Mouse (Mus musculus) liver, adult 2 months (tissue): Measurements from ENCODE around the gene Gm49673.
"Not testable (repeated sequence)": the region's sequence is repeated elsewhere in the genome, so short reads cannot be mapped to it uniquely, and the experiment has no call there.

Experiments used
- CTCF ChIP-seq: fragments of 200-500 bp; IDR thresholded peaks from 2 replicates; pipeline ENCODE4 v1.5.1; 2011; ENCODE audit warnings: low read depth, low read length, control low read depth
- POLR2A ChIP-seq: fragments of 200-500 bp; IDR thresholded peaks from 2 replicates; pipeline ENCODE4 v1.6.1; 2011; ENCODE audit warnings: low read length, control low read depth; ENCODE audit not compliant: insufficient read depth; ENCODE audit errors: extremely low read depth

DNA sequence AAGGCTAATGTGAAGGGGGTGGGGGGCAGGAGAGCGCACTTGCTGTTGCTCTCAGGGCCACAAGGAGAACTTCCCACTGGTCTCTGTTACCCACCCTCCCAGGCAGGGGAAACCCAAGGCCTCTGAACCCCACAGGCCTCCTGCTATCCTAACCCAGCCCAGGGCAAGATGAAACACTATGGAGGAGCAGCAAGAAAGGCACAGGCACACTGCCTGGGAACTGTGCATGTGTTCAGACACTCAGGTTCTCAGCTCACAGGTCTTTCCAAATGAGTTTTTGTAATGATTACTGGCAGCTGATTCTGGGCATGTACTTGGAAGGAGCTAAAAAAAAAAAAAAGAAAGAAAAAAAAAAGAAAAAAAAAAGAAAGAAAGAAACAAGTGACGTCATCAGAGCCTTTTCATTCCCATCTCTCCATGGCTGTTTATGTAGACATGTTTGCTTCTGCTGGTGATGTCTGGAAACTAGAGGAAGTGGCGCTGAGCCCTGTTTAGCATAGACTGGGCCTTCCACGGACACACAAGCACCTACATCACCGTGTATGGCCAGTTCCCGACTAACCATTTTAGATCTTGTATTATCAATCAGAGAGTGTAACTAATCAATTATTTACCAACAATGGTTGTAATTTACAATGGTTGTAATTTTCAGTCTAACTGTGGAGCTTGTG is 91.5 kb downstream of the Gm49673 start:
- not testable (repeated sequence) for TF ChIP-seq CTCF, POLR2A
